Mouse (Mus musculus): ENCODE results near the gene Lifr.

- TF ChIP-seq CTCF (IDR thresholded peaks at IDR 0.05; ENCODE audit: borderline replicate concordance, control insufficient read depth, extremely low read depth, insufficient read depth, low read length, poor library complexity) = no peak
- TF ChIP-seq POLR2A (IDR thresholded peaks at IDR 0.05; ENCODE audit: control insufficient read depth, extremely low read depth, insufficient read depth, low read length, poor library complexity) = no peak
Measured at GRCm38 (mm10) chr15:7239904-7240303, 149.5 kb downstream of the Lifr start.

Data from thymus, adult 2 months (tissue).